Mouse (Mus musculus): Measurements from ENCODE around the gene Bbs4.

DNA sequence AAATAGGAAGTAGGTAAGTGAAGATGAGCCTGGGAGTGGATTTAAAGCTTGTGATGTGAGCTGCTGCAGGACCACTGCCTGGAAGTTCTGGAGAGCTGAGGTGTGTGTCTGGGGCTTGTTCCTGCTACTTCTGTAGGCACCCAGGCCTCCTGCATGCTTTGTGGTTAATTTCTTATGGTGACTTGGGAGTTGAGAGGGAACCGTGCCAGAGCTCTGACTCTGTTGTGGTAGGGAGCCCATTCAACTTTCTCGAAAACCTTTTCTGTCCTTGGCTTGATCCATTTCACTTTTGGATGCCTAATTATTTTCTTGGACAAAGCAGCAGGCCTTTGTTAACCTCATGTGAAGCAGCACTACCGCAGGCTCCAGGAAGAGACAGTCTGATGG, 42.0 kb downstream of the Bbs4 start:
- no peak for TF ChIP-seq CTCF (IDR thresholded peaks at IDR 0.05; ENCODE audit: extremely low read depth, insufficient read length, insufficient replicate concordance, low read depth, low read length)
- TF ChIP-seq POLR2A (IDR thresholded peaks at IDR 0.05; ENCODE audit: low read depth, low read length) = no peak
